Mouse (Mus musculus) kidney, adult 2 months (tissue): ENCODE measurements around the gene Trdn.

Experiments used
- CTCF ChIP-seq: fragments of 200-500 bp; conservative IDR thresholded peaks from 2 replicates; pipeline ENCODE4 v1.5.1; 2011; ENCODE audit warnings: low read depth, mild to moderate bottlenecking, control low read depth, low read length, moderate library complexity, mixed read lengths; ENCODE audit not compliant: insufficient read depth, insufficient read length
- POLR2A ChIP-seq: fragments of 200-500 bp; IDR thresholded peaks from one replicate; pipeline ENCODE4 v1.6.1; 2011; ENCODE audit warnings: low read depth, low read length, control low read depth

DNA sequence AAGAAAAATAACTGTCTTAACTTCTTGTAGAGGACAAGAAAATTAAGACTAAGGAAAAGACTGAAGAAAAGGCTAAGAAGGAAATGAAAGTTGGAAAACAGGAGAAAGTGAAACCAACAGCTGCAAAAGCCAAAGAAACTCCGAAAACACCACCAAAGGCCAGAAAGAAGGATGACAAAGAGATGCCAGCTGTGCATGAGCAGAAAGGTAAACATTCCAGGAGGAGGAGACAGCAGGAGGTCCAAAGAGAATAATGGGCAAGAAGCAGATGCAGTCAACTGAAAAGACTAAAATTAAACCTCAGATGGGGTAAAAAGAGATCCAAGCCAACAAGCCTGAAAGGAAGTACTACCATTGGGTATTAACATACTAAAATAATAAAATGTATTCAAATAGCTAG is 115.6 kb downstream of the Trdn start:
- TF ChIP-seq CTCF: no peak
- no peak for TF ChIP-seq POLR2A
